Mouse (Mus musculus) telencephalon, adult 2 months (tissue): ENCODE data around the gene Il1rapl1.
"Not testable (repeated sequence)": the region's sequence is repeated elsewhere in the genome, so short reads cannot be mapped to it uniquely, and the experiment has no call there.

Experiments
- DNase-seq: peaks from one replicate; pipeline ENCODE4 v3.0.0-alpha.2; 2011; ENCODE audit warnings: low read depth, low spot score

Gene Il1rapl1

GRCm38 (mm10) chrX:87655644-87656043 is 459.8 kb downstream of the Il1rapl1 start:
- DNase-seq = peak; percentile 3

- peak; percentile 19 for DNase-seq
Observed at GRCm38 (mm10) chrX:87600914-87601313, 514.5 kb downstream of the Il1rapl1 start.

GRCm38 (mm10) chrX:87507997-87508396 is 607.4 kb downstream of the Il1rapl1 start:
- DNase-seq = no peak

- no peak for DNase-seq
Observed at GRCm38 (mm10) chrX:87502604-87503003, 612.8 kb downstream of the Il1rapl1 start.

GRCm38 (mm10) chrX:87483416-87483815 is 632.0 kb downstream of the Il1rapl1 start:
- DNase-seq = no peak

GRCm38 (mm10) chrX:87238191-87238590 is 877.3 kb downstream of the Il1rapl1 start:
- not testable (repeated sequence) for DNase-seq

- DNase-seq = no peak
Observed at GRCm38 (mm10) chrX:87225280-87225679, 890.2 kb downstream of the Il1rapl1 start.

- DNase-seq = no peak
Observed at GRCm38 (mm10) chrX:87002296-87002695, 1113.1 kb downstream of the Il1rapl1 start.

GRCm38 (mm10) chrX:86955126-86955525 is 1160.3 kb downstream of the Il1rapl1 start:
- no peak for DNase-seq

GRCm38 (mm10) chrX:86954614-86955013 is 1160.8 kb downstream of the Il1rapl1 start:
- DNase-seq = no peak

GRCm38 (mm10) chrX:86950940-86951339 is 1164.5 kb downstream of the Il1rapl1 start:
- DNase-seq = no peak

GRCm38 (mm10) chrX:86949112-86949511 is 1166.3 kb downstream of the Il1rapl1 start:
- DNase-seq = no peak

GRCm38 (mm10) chrX:86854835-86855234 is 1260.6 kb downstream of the Il1rapl1 start:
- DNase-seq = no peak

- DNase-seq = no peak
Observed at GRCm38 (mm10) chrX:86808218-86808617, 1307.2 kb downstream of the Il1rapl1 start.

GRCm38 (mm10) chrX:86802725-86803124 is 1312.7 kb downstream of the Il1rapl1 start:
- no peak for DNase-seq

- no peak for DNase-seq
Observed at GRCm38 (mm10) chrX:86728803-86729202, 1386.6 kb downstream of the Il1rapl1 start.
